Mouse (Mus musculus): ENCODE data around the gene Tex9. TPM values are rescaled to one million over a fixed set of nuclear protein-coding genes. Genes with fewer than 3 reads are reported as not detected.
A peak's percentile ranks its signal among the peaks of the same experiment; 100 is the strongest.
"Not testable (repeated sequence)": the region's sequence is repeated elsewhere in the genome, so short reads cannot be mapped to it uniquely, and the experiment has no call there.

The Tex9 gene
- polyA plus RNA-seq, 1 experiment from 2014 or later, result 23.6 TPM

GRCm38 (mm10) chr9:72418443-72418842 lies 73.6 kb downstream of the Tex9 start:
- no peak for TF ChIP-seq CTCF (IDR thresholded peaks at IDR 0.05)
- H3K27me3 ChIP-seq, result no peaks in the 10 kb centered on the region
- in situ Hi-C loops (cut with MboI; ENCODE audit: low pct_unique_long_range_greater_than_20kb), result loop anchor here (10.0 kb wide), 1 partner anchor 774 kb away; no protein-coding TSS in a partner anchor
- ChIA-PET CTCF (interaction anchor here (1.4 to 1.8 kb wide), 2 partner anchors 10 to 11 kb away, joined by 3 to 5 read pairs; no protein-coding TSS in a partner anchor), POLR2A (interaction anchor here (0.6 kb wide), 1 partner anchor 601 kb away, joined by 3 read pairs; no protein-coding TSS in a partner anchor)
- ATAC-seq, result no peak
- no peak for DNase-seq (ENCODE audit: low read depth, low spot score)

- DNase-seq (ENCODE audit: low read depth, low spot score) (no peak), ATAC-seq (no peak)
- ChIA-PET POLR2A (no interaction called here), CTCF (interaction anchor here (1.1 to 2.2 kb wide), 3 partner anchors 11 to 68 kb away, joined by 3 to 4 read pairs (median 3); no protein-coding TSS in a partner anchor)
- in situ Hi-C loops (cut with MboI; ENCODE audit: low pct_unique_long_range_greater_than_20kb), result loop anchor here (10.0 kb wide), 1 partner anchor 767 kb away; no protein-coding TSS in a partner anchor
- peak; percentile 46 for TF ChIP-seq CTCF (IDR thresholded peaks at IDR 0.05)
- no peaks in the 10 kb centered on the region for H3K27me3 ChIP-seq
These were observed 80.3 kb downstream of the Tex9 start for GRCm38 (mm10) chr9:72411746-72412145.

- in situ Hi-C loops (cut with MboI; ENCODE audit: low pct_unique_long_range_greater_than_20kb), result loop anchor here (5.0 to 10.0 kb wide), 3 partner anchors 147 to 765 kb away; no protein-coding TSS in a partner anchor
- DNase-seq (ENCODE audit: low read depth, low spot score) (no peak), ATAC-seq (no peak)
- ChIA-PET CTCF (interaction anchor here (0.9 to 3.4 kb wide), 4 partner anchors 9 to 299 kb away, joined by 3 to 15 read pairs (median 3); no protein-coding TSS in a partner anchor), POLR2A (no interaction called here)
- H3K27me3 ChIP-seq, result no peaks in the 10 kb centered on the region
- TF ChIP-seq CTCF (IDR thresholded peaks at IDR 0.05), result no peak
These were observed 82.4 kb downstream of the Tex9 start for GRCm38 (mm10) chr9:72409381-72410225.

- no peaks in the 10 kb centered on the region for H3K27me3 ChIP-seq
- DNase-seq (ENCODE audit: low read depth, low spot score), result peak; percentile 27
- ATAC-seq, result peak; percentile 89
- in situ Hi-C loops (cut with MboI; ENCODE audit: low pct_unique_long_range_greater_than_20kb), result loop anchor here (5.0 kb wide), 2 partner anchors 146 to 576 kb away; no protein-coding TSS in a partner anchor
- POLR2A ChIA-PET, result interaction anchor here (0.6 kb wide), 2 partner anchors 323 to 554 kb away, joined by 3 to 4 read pairs; no protein-coding TSS in a partner anchor
- TF ChIP-seq CTCF (IDR thresholded peaks at IDR 0.05), result peak; percentile 95
- CTCF ChIA-PET, result interaction anchor here (0.7 to 3.4 kb wide), 19 partner anchors 8 to 784 kb away, joined by 3 to 15 read pairs (median 3); no protein-coding TSS in a partner anchor
These were observed 83.9 kb downstream of the Tex9 start for GRCm38 (mm10) chr9:72408131-72408586.

- H3K27me3 ChIP-seq, result no peaks in the 10 kb centered on the region
- CTCF ChIA-PET, result interaction anchor here (1.3 to 3.4 kb wide), 5 partner anchors 12 to 84 kb away, joined by 3 to 15 read pairs (median 3); no protein-coding TSS in a partner anchor
- TF ChIP-seq CTCF (IDR thresholded peaks at IDR 0.05), result no peak
- ATAC-seq (no peak), DNase-seq (ENCODE audit: low read depth, low spot score) (no peak)
- in situ Hi-C loops (cut with MboI; ENCODE audit: low pct_unique_long_range_greater_than_20kb), result loop anchor here (5.0 kb wide), 2 partner anchors 144 to 574 kb away; no protein-coding TSS in a partner anchor
- POLR2A ChIA-PET, result no interaction called here
These were observed 86.0 kb downstream of the Tex9 start for GRCm38 (mm10) chr9:72405882-72406638.

GRCm38 (mm10) chr9:72404934-72405333 lies 87.1 kb downstream of the Tex9 start:
- no peak for DNase-seq (ENCODE audit: low read depth, low spot score)
- ChIA-PET CTCF (interaction anchor here (1.4 kb wide), 2 partner anchors 43 to 82 kb away, joined by 3 read pairs; no protein-coding TSS in a partner anchor), POLR2A (no interaction called here)
- in situ Hi-C loops (cut with MboI; ENCODE audit: low pct_unique_long_range_greater_than_20kb), result loop anchor here (5.0 kb wide), 2 partner anchors 143 to 573 kb away; no protein-coding TSS in a partner anchor
- H3K27me3 ChIP-seq, result peaks cover 2% of the 10 kb centered on the region
- ATAC-seq, result no peak
- TF ChIP-seq CTCF (IDR thresholded peaks at IDR 0.05), result no peak

- DNase-seq (ENCODE audit: low read depth, low spot score) (no peak), ATAC-seq (no peak)
- no peak for TF ChIP-seq CTCF (IDR thresholded peaks at IDR 0.05)
- ChIA-PET CTCF (no interaction called here), POLR2A (no interaction called here)
- H3K27me3 ChIP-seq, result peaks cover 3% of the 10 kb centered on the region
- in situ Hi-C loops (cut with MboI; ENCODE audit: low pct_unique_long_range_greater_than_20kb), result no loop called here
These were observed 87.6 kb downstream of the Tex9 start for GRCm38 (mm10) chr9:72404446-72404845.

GRCm38 (mm10) chr9:72403421-72403820 lies 88.6 kb downstream of the Tex9 start:
- ATAC-seq (no peak), DNase-seq (ENCODE audit: low read depth, low spot score) (no peak)
- POLR2A ChIA-PET, result no interaction called here
- peaks cover 3% of the 10 kb centered on the region for H3K27me3 ChIP-seq
- in situ Hi-C loops (cut with MboI; ENCODE audit: low pct_unique_long_range_greater_than_20kb), result no loop called here
- CTCF ChIA-PET, result no interaction called here
- TF ChIP-seq CTCF (IDR thresholded peaks at IDR 0.05), result no peak

GRCm38 (mm10) chr9:72401769-72402168 lies 90.2 kb downstream of the Tex9 start:
- POLR2A ChIA-PET, result not testable (repeated sequence)

More at GRCm38 (mm10) chr9:72401769-72402168, 90.2 kb downstream of the Tex9 start:
- H3K27me3 ChIP-seq; in situ Hi-C loops (cut with MboI; ENCODE audit: low pct_unique_long_range_greater_than_20kb); CTCF ChIA-PET; ATAC-seq; DNase-seq (ENCODE audit: low read depth, low spot score): not testable (repeated sequence)
- TF ChIP-seq CTCF (IDR thresholded peaks at IDR 0.05), result peak; percentile 45

Other genes starting within 250 kb of the Tex9 start
- gene Zfp280d, start 217.4 kb downstream of the Tex9 start, polyA plus RNA-seq (2021), result 22.9 TPM
- 5.5 TPM for gene Mns1, start 54.2 kb downstream of the Tex9 start, polyA plus RNA-seq (2021)
- 16.7 TPM for gene Rfx7, start 40.0 kb upstream of the Tex9 start, polyA plus RNA-seq (2021)
- gene Nedd4, start 170.1 kb upstream of the Tex9 start, polyA plus RNA-seq (2021), result 693 TPM